Mouse (Mus musculus): ENCODE results near the gene Mmgt1.

Gene Mmgt1

GRCm38 (mm10) chrX:56597887-56598640, at the start of gene Mmgt1:
Mmgt1 (minus strand) TSS chrX:56598069.
- peak; percentile 100 for ATAC-seq (ENCODE audit: insufficient number of reproducible peaks, low FRiP score, low TSS enrichment)

DNA sequence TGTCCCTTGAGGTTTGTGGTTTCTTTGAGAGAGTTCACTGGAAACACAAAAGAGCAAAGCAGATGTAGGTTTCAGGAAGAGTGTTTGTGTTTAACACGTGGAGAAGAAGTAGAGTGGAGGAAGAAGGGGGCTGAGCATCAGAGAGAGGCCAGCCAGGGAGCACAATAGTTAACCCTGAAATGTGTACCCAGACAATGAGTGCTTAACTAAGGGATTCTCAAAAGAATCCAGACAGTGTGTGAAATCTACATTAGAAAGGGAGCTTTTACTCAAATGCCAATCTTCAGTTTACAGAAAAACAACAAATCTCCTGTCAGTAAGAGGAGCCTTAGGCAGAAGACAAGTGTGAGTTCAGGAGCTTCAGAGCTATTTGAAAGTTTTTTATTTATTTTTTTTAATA, 42.2 kb upstream of the Mmgt1 start:
- no peak for ATAC-seq (ENCODE audit: insufficient number of reproducible peaks, low FRiP score, low TSS enrichment)

- ATAC-seq (ENCODE audit: insufficient number of reproducible peaks, low FRiP score, low TSS enrichment), result no peak
Measured at GRCm38 (mm10) chrX:56636185-56636584, 38.3 kb upstream of the Mmgt1 start.

DNA sequence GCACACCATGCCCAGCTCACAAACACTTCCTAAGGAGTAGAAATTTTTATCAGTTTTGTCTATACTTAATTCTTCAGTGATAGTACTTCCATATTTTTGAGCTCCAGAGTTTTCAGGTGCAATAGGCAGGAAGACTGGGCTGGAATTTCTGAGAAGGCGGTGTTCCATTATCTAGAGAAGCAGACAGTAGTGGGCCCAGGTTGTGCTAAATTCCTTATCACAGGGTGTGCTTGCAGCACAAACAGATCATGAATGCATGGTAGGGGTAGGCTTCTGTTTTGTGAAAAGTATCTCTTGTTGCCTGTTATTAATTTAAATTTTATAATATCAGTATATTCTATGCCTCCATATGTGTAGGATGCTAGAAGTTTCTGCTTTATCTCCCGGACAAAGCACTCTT, 17.4 kb upstream of the Mmgt1 start:
- ATAC-seq (ENCODE audit: insufficient number of reproducible peaks, low FRiP score, low TSS enrichment), result no peak

GRCm38 (mm10) chrX:56610318-56610694, 12.4 kb upstream of the Mmgt1 start:
- no peak for ATAC-seq (ENCODE audit: insufficient number of reproducible peaks, low FRiP score, low TSS enrichment)

DNA sequence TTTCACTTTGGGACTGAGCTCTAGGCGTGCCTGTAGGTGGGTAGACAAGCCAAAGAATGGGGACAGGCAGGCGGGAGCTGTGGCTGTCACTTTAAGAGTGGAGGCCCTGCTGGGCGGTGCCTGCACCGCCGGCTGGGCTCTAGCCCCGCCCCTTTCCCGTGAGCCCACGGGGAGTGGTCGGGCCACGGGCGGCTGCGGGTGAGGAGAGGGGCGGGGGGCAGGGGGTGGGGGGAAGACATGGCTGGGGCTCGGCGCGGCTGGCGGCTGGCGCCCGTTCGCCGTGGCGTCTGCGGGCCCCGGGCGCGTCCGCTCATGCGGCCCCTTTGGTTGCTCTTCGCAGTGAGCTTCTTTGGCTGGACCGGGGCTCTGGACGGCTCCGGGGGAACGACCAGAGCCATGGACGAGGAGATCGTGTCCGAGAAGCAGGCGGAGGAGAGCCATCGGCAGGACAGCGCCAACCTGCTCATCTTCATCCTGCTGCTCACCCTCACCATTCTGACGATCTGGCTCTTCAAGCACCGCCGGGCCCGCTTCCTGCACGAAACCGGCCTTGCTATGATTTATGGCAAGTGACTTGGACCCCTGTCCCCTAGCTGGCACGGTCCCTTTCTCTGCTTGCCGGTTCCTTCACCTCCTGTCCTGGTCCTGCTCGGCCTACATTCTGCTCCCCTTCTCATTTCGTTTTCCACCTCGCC, 11.9 kb upstream of the Mmgt1 start, which contains the start of gene Slc9a6:
TSS of gene Slc9a6 (plus strand) at position 135 of the 695 bp plus-strand sequence.
- peak; percentile 91 for ATAC-seq (ENCODE audit: insufficient number of reproducible peaks, low FRiP score, low TSS enrichment)

DNA sequence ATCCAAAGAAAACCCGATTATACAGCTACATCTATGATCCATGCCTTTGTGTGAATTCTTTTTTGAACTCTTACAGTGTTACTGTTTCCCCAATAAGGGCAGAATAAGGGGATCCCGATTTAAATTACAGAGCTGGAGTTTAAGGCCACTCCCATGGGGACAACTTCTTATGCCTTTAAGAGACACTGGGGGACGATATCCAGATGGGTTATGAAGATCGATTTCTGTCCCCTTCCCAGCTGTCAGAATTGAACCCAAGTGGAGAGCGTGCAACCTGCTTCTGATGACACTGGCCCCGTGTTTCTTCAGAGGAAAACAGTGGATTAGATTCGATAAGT, 11.4 kb upstream of the Mmgt1 start:
- ATAC-seq (ENCODE audit: insufficient number of reproducible peaks, low FRiP score, low TSS enrichment), result no peak

GRCm38 (mm10) chrX:56607032-56607710, 9.3 kb upstream of the Mmgt1 start:
- no peak for ATAC-seq (ENCODE audit: insufficient number of reproducible peaks, low FRiP score, low TSS enrichment)

DNA sequence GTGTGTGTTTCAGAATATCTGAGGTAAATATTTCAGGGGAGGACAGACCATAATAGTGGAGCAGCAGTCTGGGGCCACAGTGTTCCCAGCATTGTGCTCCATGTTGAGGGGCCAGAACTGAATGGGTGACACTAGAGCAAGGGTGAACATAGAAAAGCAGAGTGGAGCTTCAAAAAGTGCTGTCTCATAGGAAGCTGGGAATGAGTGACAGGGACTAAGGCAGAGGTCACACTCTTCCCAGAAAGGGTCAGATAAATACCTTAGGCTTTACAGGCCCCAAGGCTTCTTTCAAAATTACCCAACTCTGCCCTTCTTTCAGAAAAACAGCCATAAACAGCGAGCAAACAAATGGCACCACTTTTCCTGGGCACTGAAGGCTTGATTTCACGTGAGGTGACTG, 8.7 kb upstream of the Mmgt1 start:
- no peak for ATAC-seq (ENCODE audit: insufficient number of reproducible peaks, low FRiP score, low TSS enrichment)

DNA sequence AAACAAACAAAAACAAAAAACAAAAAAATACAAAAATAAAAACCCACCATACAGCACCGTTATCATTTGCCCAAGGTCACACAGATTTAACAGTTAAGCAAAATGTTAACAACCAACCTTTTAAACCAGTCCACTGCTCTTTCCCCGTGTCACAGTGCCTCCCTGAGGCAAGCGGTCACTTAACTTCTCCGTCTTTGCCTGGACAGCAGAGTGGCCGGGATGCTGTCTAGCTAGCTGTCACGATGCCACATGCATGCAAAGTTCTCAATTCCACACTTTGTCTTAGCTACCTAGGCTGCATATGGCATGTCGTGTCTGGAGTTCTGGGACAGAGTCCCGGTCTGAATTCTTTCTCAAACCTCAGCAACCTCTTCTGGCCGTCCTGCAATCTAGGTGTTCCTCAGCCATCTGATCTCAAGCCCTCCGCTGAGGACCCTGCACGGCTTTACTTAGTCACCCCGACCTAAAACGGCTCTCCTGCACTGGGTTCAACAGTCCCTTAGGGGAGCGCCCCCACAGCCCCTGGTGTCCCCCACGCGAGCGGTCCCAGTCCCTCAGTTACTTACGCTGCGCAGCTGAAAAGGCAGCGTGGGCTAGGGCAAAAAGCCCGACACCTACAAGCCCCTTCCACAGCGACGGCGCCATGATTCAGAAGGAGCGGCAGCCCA, 516 bp downstream of the Mmgt1 start:
- ATAC-seq (ENCODE audit: insufficient number of reproducible peaks, low FRiP score, low TSS enrichment), result peak; percentile 36

DNA sequence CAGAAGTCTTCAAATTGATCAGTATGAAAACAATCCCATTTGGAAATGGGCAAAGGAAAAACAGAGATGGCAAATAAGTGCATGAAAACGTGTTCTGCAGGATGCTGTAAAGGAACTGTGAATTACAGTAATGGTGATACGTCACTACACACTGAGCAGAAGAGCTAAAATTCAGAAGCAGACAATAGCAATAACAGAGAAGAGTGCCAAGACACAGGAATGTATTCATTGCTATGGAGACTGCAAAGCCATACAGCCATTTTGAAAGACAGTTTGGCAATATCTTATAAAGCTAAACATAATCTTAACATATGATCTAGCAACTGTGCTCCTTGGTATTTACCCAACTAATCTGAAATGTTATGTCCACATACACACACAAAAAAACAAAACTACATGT, 19.7 kb downstream of the Mmgt1 start:
- no peak for ATAC-seq (ENCODE audit: insufficient number of reproducible peaks, low FRiP score, low TSS enrichment)

DNA sequence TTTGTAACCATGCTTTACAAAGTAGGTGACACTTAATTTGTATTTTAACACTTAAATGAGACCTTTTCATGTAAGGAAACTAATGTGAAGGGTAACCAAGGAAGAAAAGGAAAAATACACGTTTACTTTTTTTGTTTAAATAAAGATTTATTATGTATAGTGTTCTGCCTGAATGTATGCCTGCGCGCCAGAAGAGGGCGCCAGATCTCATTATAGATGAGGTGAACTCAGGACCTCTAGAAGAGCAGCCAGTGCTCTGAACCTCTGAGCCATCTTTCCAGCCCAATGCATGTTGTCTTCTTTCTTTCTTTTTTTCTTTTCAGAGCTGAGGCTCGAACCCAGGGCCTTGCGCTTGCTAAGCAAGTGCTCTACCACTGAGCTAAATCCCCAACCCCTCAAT, 25.4 kb downstream of the Mmgt1 start:
- no peak for ATAC-seq (ENCODE audit: insufficient number of reproducible peaks, low FRiP score, low TSS enrichment)

- ATAC-seq (ENCODE audit: insufficient number of reproducible peaks, low FRiP score, low TSS enrichment), result no peak
Measured at GRCm38 (mm10) chrX:56553584-56553983, 44.3 kb downstream of the Mmgt1 start.

DNA sequence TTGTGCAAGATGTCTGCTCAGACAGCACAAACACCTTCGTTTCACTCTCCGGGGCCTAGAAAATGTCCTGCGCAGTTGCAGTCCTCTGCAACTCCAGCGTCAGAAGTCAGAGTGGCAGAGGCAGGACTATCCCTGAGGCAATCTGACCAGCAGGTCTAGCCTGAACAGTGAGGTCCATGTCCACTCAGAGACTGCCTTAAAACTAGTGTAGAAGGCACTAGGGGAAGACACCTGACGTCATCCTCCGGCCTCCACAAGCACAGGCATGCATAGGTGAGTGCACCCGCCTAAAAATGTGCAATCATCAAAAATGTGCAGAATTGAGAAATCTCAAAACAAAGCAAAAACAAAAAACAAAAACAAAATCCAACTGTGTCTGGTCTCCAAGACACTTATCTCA, 48.4 kb downstream of the Mmgt1 start, which contains the start of gene Gm648:
TSS of gene Gm648 (minus strand) at position 101 of the 400 bp plus-strand sequence.
- no peak for ATAC-seq (ENCODE audit: insufficient number of reproducible peaks, low FRiP score, low TSS enrichment)

GRCm38 (mm10) chrX:56537162-56537561, 60.7 kb downstream of the Mmgt1 start:
- ATAC-seq (ENCODE audit: insufficient number of reproducible peaks, low FRiP score, low TSS enrichment), result no peak

All from cerebellum, adult (tissue).